Mouse (Mus musculus) heart, postnatal 36 days (tissue): ENCODE results near the gene Olfr1395. TPM values are rescaled to one million over a fixed set of nuclear protein-coding genes. Genes with fewer than 3 reads are reported as not detected.

Experiments
- DNase-seq, 2 experiments: peaks; one replicate each; pipeline ENCODE4 v3.0.0; 2021 to 2022
- intact Hi-C: fragments of 180-260 bp; cut with DNase I; formaldehyde crosslinking; loops from one replicate; pipeline ENCODE4 v1.15.1; 2025
- total RNA-seq, 2 experiments: library from RNA; stranded (reverse); gene quantifications; 2 replicates each; pipeline ENCODE4 v1.2.3; 2021

Gene Olfr1395
- not detected for total RNA-seq

- intact Hi-C loops: no loop called here
- no peak for DNase-seq
Measured at GRCm38 (mm10) chr11:49141974-49142373, at the start of gene Olfr1395. TSS of gene Olfr1395 (plus strand) at chr11:49142274.

- DNase-seq: no peak
- intact Hi-C loops: no loop called here
Measured at GRCm38 (mm10) chr11:49092786-49093185, 49.3 kb upstream of the Olfr1395 start.

- intact Hi-C loops: no loop called here
- DNase-seq: no peak
Measured at GRCm38 (mm10) chr11:49093861-49094660, 48.0 kb upstream of the Olfr1395 start.

- intact Hi-C loops: no loop called here
- no peak for DNase-seq
Measured at GRCm38 (mm10) chr11:49095367-49095766, 46.7 kb upstream of the Olfr1395 start.

- no peak for DNase-seq
- intact Hi-C loops: no loop called here
Measured at GRCm38 (mm10) chr11:49100409-49100808, 41.7 kb upstream of the Olfr1395 start.

- no peak for DNase-seq
Measured at GRCm38 (mm10) chr11:49101500-49101899, 40.6 kb upstream of the Olfr1395 start.

GRCm38 (mm10) chr11:49103047-49103693 is 38.9 kb upstream of the Olfr1395 start:
- DNase-seq: peak; percentile 86 to 94
- intact Hi-C loops: loop anchor here (1.0 to 2.0 kb wide), 2 partner anchors 229 to 312 kb away; no protein-coding TSS in a partner anchor

More at GRCm38 (mm10) chr11:49101500-49101899, 40.6 kb upstream of the Olfr1395 start:
- intact Hi-C loops: no loop called here

GRCm38 (mm10) chr11:49105752-49106151 is 36.3 kb upstream of the Olfr1395 start:
- intact Hi-C loops: loop anchor here (2.0 kb wide), 1 partner anchor 165 kb away; no protein-coding TSS in a partner anchor
- no peak for DNase-seq

- no peak for DNase-seq
- intact Hi-C loops: loop anchor here (2.0 kb wide), 1 partner anchor 163 kb away; no protein-coding TSS in a partner anchor
Measured at GRCm38 (mm10) chr11:49107650-49108537, 34.2 kb upstream of the Olfr1395 start.

- no peak for DNase-seq
- intact Hi-C loops: no loop called here
Measured at GRCm38 (mm10) chr11:49108833-49109232, 33.2 kb upstream of the Olfr1395 start.

- intact Hi-C loops: loop anchor here (5.0 kb wide), 1 partner anchor 41 kb away; the partner anchor contains the start of gene Olfr1394
Measured at GRCm38 (mm10) chr11:49111000-49111399, 31.1 kb upstream of the Olfr1395 start.

GRCm38 (mm10) chr11:49112624-49113219 is 29.4 kb upstream of the Olfr1395 start:
- DNase-seq: no peak
- intact Hi-C loops: loop anchor here (5.0 kb wide), 1 partner anchor 40 kb away; the partner anchor contains the start of gene Olfr1394

More at GRCm38 (mm10) chr11:49111000-49111399, 31.1 kb upstream of the Olfr1395 start:
- no peak for DNase-seq

GRCm38 (mm10) chr11:49114158-49114557 is 27.9 kb upstream of the Olfr1395 start:
- intact Hi-C loops: loop anchor here (2.0 to 5.0 kb wide), 2 partner anchors 38 to 73 kb away; partner anchors contain the start of genes Btnl9 and Olfr1394
- no peak for DNase-seq

GRCm38 (mm10) chr11:49114774-49115173 is 27.3 kb upstream of the Olfr1395 start, which contains the start of gene Olfr1396:
TSS of gene Olfr1396 (minus strand) at chr11:49114874.
- no peak for DNase-seq
- intact Hi-C loops: loop anchor here (2.0 to 5.0 kb wide), 2 partner anchors 38 to 72 kb away; partner anchors contain the start of genes Btnl9 and Olfr1394

- no peak for DNase-seq
- intact Hi-C loops: no loop called here
Measured at GRCm38 (mm10) chr11:49119635-49120034, 22.4 kb upstream of the Olfr1395 start.

- no peak for DNase-seq
- intact Hi-C loops: no loop called here
Measured at GRCm38 (mm10) chr11:49124169-49124568, 17.9 kb upstream of the Olfr1395 start.

GRCm38 (mm10) chr11:49154077-49154476 is 12.0 kb downstream of the Olfr1395 start, which contains the start of gene Olfr1394:
TSS of gene Olfr1394 (plus strand) at chr11:49154377.
- intact Hi-C loops: loop anchor here (2.0 to 5.0 kb wide), 2 partner anchors 33 to 42 kb away; partner anchors contain the start of genes Btnl9 and Olfr1396
- no peak for DNase-seq

GRCm38 (mm10) chr11:49156821-49157814 is 15.0 kb downstream of the Olfr1395 start:
- intact Hi-C loops: no loop called here
- DNase-seq: no peak
